Mouse (Mus musculus): ENCODE measurements around the gene Plcl2.
"Not testable (repeated sequence)": the region's sequence is repeated elsewhere in the genome, so short reads cannot be mapped to it uniquely, and the experiment has no call there.

Gene Plcl2

GRCm38 (mm10) chr17:50671416-50671815, 162.2 kb downstream of the Plcl2 start:
- DNase-seq (ENCODE audit: low spot score in 2 of 2) = no peak

- no peak for DNase-seq (ENCODE audit: low spot score in 2 of 2)
These were observed 165.4 kb downstream of the Plcl2 start for GRCm38 (mm10) chr17:50674580-50674979.

GRCm38 (mm10) chr17:50675231-50675630, 166.0 kb downstream of the Plcl2 start:
- DNase-seq (ENCODE audit: low spot score in 2 of 2) = no peak

GRCm38 (mm10) chr17:50677334-50677733, 168.1 kb downstream of the Plcl2 start:
- no peak for DNase-seq (ENCODE audit: low spot score in 2 of 2)

GRCm38 (mm10) chr17:50677978-50678712, 168.9 kb downstream of the Plcl2 start:
- DNase-seq (ENCODE audit: low spot score in 2 of 2) = no peak

GRCm38 (mm10) chr17:50678748-50679147, 169.5 kb downstream of the Plcl2 start:
- DNase-seq (ENCODE audit: low spot score in 2 of 2) = no peak

GRCm38 (mm10) chr17:50679613-50680534, 170.7 kb downstream of the Plcl2 start:
- DNase-seq (ENCODE audit: low spot score in 2 of 2) = no peak

- no peak for DNase-seq (ENCODE audit: low spot score in 2 of 2)
These were observed 173.5 kb downstream of the Plcl2 start for GRCm38 (mm10) chr17:50682696-50683095.

- DNase-seq (ENCODE audit: low spot score in 2 of 2) = peak in 1 of 2 experiments; percentile 11
These were observed 175.9 kb downstream of the Plcl2 start for GRCm38 (mm10) chr17:50684960-50685645.

- no peak for DNase-seq (ENCODE audit: low spot score in 2 of 2)
These were observed 178.5 kb downstream of the Plcl2 start for GRCm38 (mm10) chr17:50687670-50688069.

GRCm38 (mm10) chr17:50688135-50688534, 178.9 kb downstream of the Plcl2 start:
- DNase-seq (ENCODE audit: low spot score in 2 of 2) = no peak

- DNase-seq (ENCODE audit: low spot score in 2 of 2) = not testable (repeated sequence)
These were observed 189.2 kb downstream of the Plcl2 start for GRCm38 (mm10) chr17:50698410-50698809.

- DNase-seq (ENCODE audit: low spot score in 2 of 2) = no peak
These were observed 201.5 kb downstream of the Plcl2 start for GRCm38 (mm10) chr17:50710497-50711222.

GRCm38 (mm10) chr17:50717586-50717985, 208.4 kb downstream of the Plcl2 start:
- DNase-seq (ENCODE audit: low spot score in 2 of 2) = no peak

GRCm38 (mm10) chr17:50724376-50724775, 215.2 kb downstream of the Plcl2 start:
- DNase-seq (ENCODE audit: low spot score in 2 of 2) = no peak

GRCm38 (mm10) chr17:50726265-50726664, 217.1 kb downstream of the Plcl2 start:
- DNase-seq (ENCODE audit: low spot score in 2 of 2) = no peak

- DNase-seq (ENCODE audit: low spot score in 2 of 2) = no peak
These were observed 219.8 kb downstream of the Plcl2 start for GRCm38 (mm10) chr17:50729031-50729430.

GRCm38 (mm10) chr17:50729577-50729976, 220.4 kb downstream of the Plcl2 start:
- DNase-seq (ENCODE audit: low spot score in 2 of 2) = no peak

GRCm38 (mm10) chr17:50730896-50731295, 221.7 kb downstream of the Plcl2 start:
- DNase-seq (ENCODE audit: low spot score in 2 of 2) = no peak

GRCm38 (mm10) chr17:50731876-50732275, 222.7 kb downstream of the Plcl2 start:
- DNase-seq (ENCODE audit: low spot score in 2 of 2) = peak; percentile 37 to 46

GRCm38 (mm10) chr17:50733390-50733789, 224.2 kb downstream of the Plcl2 start:
- DNase-seq (ENCODE audit: low spot score in 2 of 2) = no peak

Measured in thymus, postnatal 10 days (tissue).